Mouse (Mus musculus) forebrain, embryonic 15.5 days (tissue): ENCODE data around the gene Atf6b. TPM values are rescaled to one million over a fixed set of nuclear protein-coding genes. Genes with fewer than 3 reads are reported as not detected.

Experiments used
- ATAC-seq: fragments of 200-750 bp; cut with Nextera tagmentation; replicated peaks from 2 replicates; pipeline ENCODE4 v1.8.0; 2017; ENCODE audit warnings: mild to moderate bottlenecking, moderate TSS enrichment, moderate library complexity
- H3K27ac ChIP-seq: fragments of 300-500 bp; sonication (generic); replicated peaks from 2 replicates; pipeline ENCODE4 v1.5.1; 2015; ENCODE audit warnings: mild to moderate bottlenecking, inconsistent platforms
- H3K27me3 ChIP-seq: fragments of 300-500 bp; sonication (generic); 2 replicates; pipeline ENCODE4 v1.6.1; 2015; ENCODE audit warnings: inconsistent platforms
- H3K36me3 ChIP-seq: fragments of 300-500 bp; sonication (generic); 2 replicates; pipeline ENCODE4 v1.6.1; 2015; ENCODE audit warnings: mild to moderate bottlenecking, inconsistent platforms
- H3K4me1 ChIP-seq: fragments of 300-500 bp; sonication (generic); 2 replicates; pipeline ENCODE4 v1.6.1; 2015; ENCODE audit warnings: inconsistent platforms
- H3K4me2 ChIP-seq: fragments of 300-500 bp; sonication (generic); replicated peaks from 2 replicates; pipeline ENCODE4 v1.6.1; 2015; ENCODE audit warnings: mild to moderate bottlenecking, inconsistent platforms
- H3K4me3 ChIP-seq: fragments of 300-500 bp; sonication (generic); 2 replicates; pipeline ENCODE4 v1.5.1; 2015; ENCODE audit warnings: mild to moderate bottlenecking, inconsistent platforms
- H3K9ac ChIP-seq: fragments of 300-500 bp; sonication (generic); replicated peaks from 2 replicates; pipeline ENCODE4 v1.6.1; 2015; ENCODE audit warnings: mild to moderate bottlenecking, inconsistent platforms
- H3K9me3 ChIP-seq: fragments of 300-500 bp; sonication (generic); 2 replicates; pipeline ENCODE4 v1.6.1; 2016; ENCODE audit warnings: inconsistent platforms
- WGBS: fragments of 180-500 bp; shearing (Covaris S2); methylation state at CpG from one replicate; pipeline ENCODE4 v1.1.7; 2015; ENCODE audit warnings: mixed read lengths; 5-methylcytosine and 5-hydroxymethylcytosine counted together
- polyA plus RNA-seq: library from polyadenylated mRNA; unstranded; fragments of >200 nt; fragmentation: Nextera tagmentation; extraction: Ambion mirVana; gene quantifications from 2 replicates; pipeline ENCODE4 v1.2.1, GENCODE M21; 2015

Atf6b gene
- polyA plus RNA-seq, 1 experiment from 2014 or later: 112 TPM

DNA sequence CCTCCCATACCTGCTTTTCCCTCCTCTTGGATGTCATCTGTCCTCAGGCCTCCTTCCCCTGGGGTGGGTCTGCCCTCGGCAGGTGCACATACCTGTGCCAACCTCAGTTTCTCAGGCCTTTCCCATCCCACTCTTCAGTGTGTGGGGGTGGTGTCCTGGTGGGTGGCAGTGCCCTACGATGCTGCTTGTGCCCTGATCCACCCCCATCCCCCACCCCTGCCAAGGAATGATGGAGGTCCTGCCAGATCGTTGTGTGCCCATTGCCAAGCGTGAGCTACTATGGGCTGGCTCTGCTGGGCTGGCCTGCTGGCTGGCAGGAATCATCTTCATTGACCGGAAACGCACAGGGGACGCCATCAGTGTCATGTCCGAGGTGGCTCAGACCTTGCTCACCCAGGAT, 35.9 kb upstream of the Atf6b start:
- Histone ChIP-seq H3K9ac (no peak overlapping the region), H3K4me2 (no peak overlapping the region), H3K4me1 (peaks cover 27% of the 10 kb centered on the region), H3K9me3 (no peaks in the 10 kb centered on the region), H3K4me3 (no peak overlapping the region), H3K36me3 (peaks cover 45% of the 10 kb centered on the region), H3K27me3 (no peaks in the 10 kb centered on the region), H3K27ac (no peak overlapping the region)
- WGBS: 91% methylated on average over 8 of the region's 8 CpGs
- ATAC-seq: no peak

DNA sequence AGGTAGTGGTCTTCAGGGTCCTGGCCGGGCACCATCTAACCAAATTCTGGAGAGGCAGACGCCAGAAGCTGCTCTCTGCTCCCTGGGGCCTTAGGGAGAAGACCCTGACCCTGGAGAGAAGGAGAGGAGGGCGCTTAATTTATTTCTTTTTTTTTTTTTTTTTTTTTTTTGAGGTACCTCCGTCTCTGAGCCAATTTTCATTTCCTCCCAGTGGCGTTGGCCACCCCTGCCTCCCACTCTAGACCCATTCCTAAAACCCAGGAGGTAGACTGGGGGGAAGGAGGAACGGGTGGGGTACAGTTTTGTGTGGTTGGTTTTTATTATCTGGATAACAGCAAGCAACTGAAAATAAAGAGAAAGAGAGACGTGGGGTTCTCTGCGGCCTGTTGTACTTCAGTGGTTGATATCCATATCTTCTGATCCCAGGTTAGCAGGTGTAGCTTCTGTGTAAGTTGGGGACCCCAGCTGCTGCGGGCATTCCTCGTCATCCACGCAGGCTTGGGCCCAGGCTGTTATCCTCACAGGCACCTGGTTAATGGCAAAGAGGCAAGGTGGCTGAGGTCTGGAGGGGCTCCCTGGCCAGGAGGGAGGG, 33.8 kb upstream of the Atf6b start:
- peaks cover 7% of the 10 kb centered on the region for H3K4me1 ChIP-seq
- no peak for ATAC-seq
- H3K27me3 ChIP-seq: no peaks in the 10 kb centered on the region
- no peaks in the 10 kb centered on the region for H3K9me3 ChIP-seq
- no peak overlapping the region for H3K4me3 ChIP-seq
- 90% methylated on average over 10 of the region's 11 CpGs for WGBS
- peaks cover 55% of the 10 kb centered on the region for H3K36me3 ChIP-seq
- H3K4me2 ChIP-seq: no peak overlapping the region
- H3K27ac ChIP-seq: no peak overlapping the region
- no peak overlapping the region for H3K9ac ChIP-seq

- Histone ChIP-seq H3K4me3 (no peak overlapping the region), H3K9me3 (no peaks in the 10 kb centered on the region), H3K27ac (no peak overlapping the region), H3K9ac (no peak overlapping the region), H3K27me3 (no peaks in the 10 kb centered on the region), H3K4me2 (no peak overlapping the region), H3K4me1 (peaks cover under 1% of the 10 kb centered on the region), H3K36me3 (peaks cover 55% of the 10 kb centered on the region)
- 88% methylated on average over 10 of the region's 10 CpGs for WGBS
- ATAC-seq: 0 out of 2 replicates have a peak, but pooled peaks have one; percentile 1
Measured at GRCm38 (mm10) chr17:34613830-34614229, 33.1 kb upstream of the Atf6b start.

DNA sequence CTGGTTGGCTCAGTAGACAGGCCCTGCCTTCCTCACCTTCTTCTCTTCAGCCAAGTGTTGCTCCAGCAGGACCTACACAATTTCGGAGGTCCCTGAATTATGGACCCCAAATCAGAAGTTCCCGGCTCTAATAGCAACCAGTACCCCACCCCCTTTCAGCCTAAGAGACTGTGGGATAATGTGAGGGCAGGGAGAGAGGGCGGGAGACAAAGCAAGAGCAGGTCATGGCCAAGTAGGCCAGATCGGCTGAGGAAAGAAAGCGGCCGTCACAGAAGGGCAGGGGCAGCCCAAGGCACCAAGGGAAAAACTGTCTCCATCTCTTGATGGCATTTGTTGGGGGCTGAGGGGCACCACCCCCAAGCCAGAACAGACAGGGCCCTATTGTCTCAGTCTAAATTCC, 31.1 kb upstream of the Atf6b start, which contains the start of gene Egfl8:
Gene Egfl8 (minus strand): TSS at position 101 of the 400 bp plus-strand sequence.
- H3K4me3 ChIP-seq: no peak within 1 kb of the TSS
- H3K36me3 ChIP-seq: peaks cover 56% of the 10 kb centered on the region
- H3K27me3 ChIP-seq: no peaks in the 10 kb centered on the region
- ATAC-seq: no peak
- no peak within 1 kb of the TSS for H3K9ac ChIP-seq
- H3K27ac ChIP-seq: no peak within 1 kb of the TSS
- H3K9me3 ChIP-seq: no peaks in the 10 kb centered on the region
- H3K4me2 ChIP-seq: no peak within 1 kb of the TSS
- WGBS: 76% methylated on average over 6 of the region's 6 CpGs
- H3K4me1 ChIP-seq: no peaks in the 10 kb centered on the region

DNA sequence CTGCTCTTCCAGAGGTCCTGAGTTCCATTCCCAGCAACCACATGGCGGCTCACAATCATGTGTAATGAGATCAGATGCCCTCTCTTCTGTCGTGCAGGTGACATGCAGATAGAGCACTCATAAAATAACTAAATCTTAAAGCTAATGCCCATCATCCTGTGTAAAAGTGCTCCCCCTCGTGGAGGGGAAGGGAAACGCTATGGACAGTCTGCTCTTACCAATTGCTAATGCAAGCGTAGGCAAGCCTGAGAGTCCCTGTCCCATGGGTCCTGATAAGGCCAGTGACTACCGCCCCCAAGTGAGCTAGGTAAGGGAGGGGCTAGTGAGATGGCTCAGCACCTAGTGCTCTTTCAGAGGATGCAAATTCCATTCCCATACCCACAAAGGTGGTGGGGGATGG, 27.9 kb upstream of the Atf6b start:
- peaks cover 44% of the 10 kb centered on the region for H3K36me3 ChIP-seq
- H3K4me3 ChIP-seq: no peak overlapping the region
- H3K9ac ChIP-seq: no peak overlapping the region
- H3K27ac ChIP-seq: no peak overlapping the region
- no peak for ATAC-seq
- H3K27me3 ChIP-seq: no peaks in the 10 kb centered on the region
- H3K4me1 ChIP-seq: no peaks in the 10 kb centered on the region
- no peak overlapping the region for H3K4me2 ChIP-seq
- no peaks in the 10 kb centered on the region for H3K9me3 ChIP-seq
- 10% methylated on average over 6 of the region's 6 CpGs for WGBS

DNA sequence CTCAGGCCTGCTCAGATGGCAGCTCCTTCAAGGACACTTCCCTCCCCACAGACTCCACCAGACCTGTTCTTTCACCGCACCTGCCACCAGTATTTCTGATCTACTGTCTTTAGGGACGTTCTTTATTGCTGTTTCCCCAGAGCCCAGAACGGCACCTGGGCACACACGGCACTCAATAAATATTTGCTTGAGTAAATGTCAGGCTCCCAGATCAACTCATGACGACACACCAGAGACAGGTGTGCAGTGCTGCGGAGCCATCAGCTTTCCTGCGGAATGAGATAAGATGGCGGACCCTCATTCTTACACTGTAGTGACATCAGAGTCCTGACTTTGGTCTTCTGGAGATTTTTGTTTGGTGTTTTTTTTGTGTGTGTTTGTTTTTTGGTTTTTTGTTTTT, 25.9 kb upstream of the Atf6b start:
- H3K36me3 ChIP-seq: peaks cover 35% of the 10 kb centered on the region
- no peaks in the 10 kb centered on the region for H3K27me3 ChIP-seq
- no peak overlapping the region for H3K27ac ChIP-seq
- H3K9me3 ChIP-seq: no peaks in the 10 kb centered on the region
- peaks cover 4% of the 10 kb centered on the region for H3K4me1 ChIP-seq
- WGBS: over 99% methylated on average over 8 of the region's 8 CpGs
- no peak overlapping the region for H3K4me3 ChIP-seq
- no peak overlapping the region for H3K4me2 ChIP-seq
- ATAC-seq: no peak
- H3K9ac ChIP-seq: no peak overlapping the region

- no peaks in the 10 kb centered on the region for H3K9me3 ChIP-seq
- ATAC-seq: no peak
- no peak overlapping the region for H3K4me3 ChIP-seq
- no peaks in the 10 kb centered on the region for H3K27me3 ChIP-seq
- no peak overlapping the region for H3K27ac ChIP-seq
- H3K4me1 ChIP-seq: peaks cover 18% of the 10 kb centered on the region
- H3K36me3 ChIP-seq: peaks cover 24% of the 10 kb centered on the region
- no peak overlapping the region for H3K9ac ChIP-seq
- H3K4me2 ChIP-seq: no peak overlapping the region
- WGBS: 87% methylated on average over 9 of the region's 9 CpGs
Measured at GRCm38 (mm10) chr17:34623161-34623560, 23.8 kb upstream of the Atf6b start.

DNA sequence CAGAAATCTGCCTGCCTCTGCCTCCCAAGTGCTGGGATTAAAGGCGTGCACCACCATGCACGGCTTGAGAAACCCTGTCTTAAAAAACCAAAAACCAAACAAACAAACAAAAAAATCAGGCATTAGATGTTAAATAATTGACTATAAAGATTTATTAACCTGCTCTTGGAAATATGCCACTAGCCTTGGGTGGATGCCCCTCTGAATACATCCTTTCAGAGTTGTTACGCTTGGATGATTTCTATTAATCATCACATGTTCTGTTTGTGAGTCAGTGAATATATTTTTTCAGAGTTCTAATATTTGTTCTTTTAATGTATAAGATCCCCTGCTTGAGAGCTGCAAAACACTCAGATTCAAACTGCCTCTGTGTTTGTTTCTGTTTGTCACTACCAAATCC, 22.0 kb upstream of the Atf6b start:
- H3K4me2 ChIP-seq: no peak overlapping the region
- H3K4me3 ChIP-seq: no peak overlapping the region
- peaks cover under 1% of the 10 kb centered on the region; the same call in 1 of the 2 replicates for H3K27me3 ChIP-seq
- H3K4me1 ChIP-seq: peaks cover 37% of the 10 kb centered on the region
- H3K27ac ChIP-seq: no peak overlapping the region
- no peaks in the 10 kb centered on the region for H3K9me3 ChIP-seq
- peaks cover 23% of the 10 kb centered on the region for H3K36me3 ChIP-seq
- H3K9ac ChIP-seq: no peak overlapping the region
- WGBS: 98% methylated on average over 3 of the region's 3 CpGs
- no peak for ATAC-seq

DNA sequence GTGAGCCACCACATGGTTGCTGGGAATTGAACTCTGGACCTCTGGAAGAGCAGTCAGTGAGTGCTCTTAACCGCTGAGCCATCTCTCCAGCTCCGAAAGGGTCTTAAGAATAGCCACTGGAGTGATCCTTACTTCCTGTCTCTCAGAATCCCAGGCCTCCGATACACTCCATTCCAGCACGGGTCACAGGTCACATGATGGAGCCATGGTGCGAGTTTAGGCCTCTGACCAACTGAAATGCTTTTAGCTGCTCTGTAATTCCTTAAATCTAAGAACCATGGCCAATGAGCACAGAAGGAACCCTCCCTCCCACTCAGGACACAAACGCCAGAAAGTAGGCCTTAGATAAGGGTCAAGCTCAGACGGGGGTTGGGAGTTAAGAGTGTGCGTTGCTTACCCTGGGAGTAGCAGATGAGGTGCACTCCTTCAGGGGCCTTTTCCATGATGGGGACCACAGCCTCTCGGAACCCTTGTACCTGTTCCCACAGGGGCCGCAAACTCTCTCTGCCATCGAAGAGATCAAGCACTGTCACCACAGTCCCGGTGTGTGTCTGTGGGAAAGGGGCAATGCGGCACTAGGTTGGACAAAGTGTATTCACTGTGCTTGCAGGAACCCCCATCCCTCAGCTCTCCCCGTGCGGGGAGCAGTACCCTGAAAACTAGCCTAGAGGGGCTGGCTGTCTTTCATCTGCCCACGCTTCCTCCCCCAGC, 20.7 kb upstream of the Atf6b start:
- Histone ChIP-seq H3K36me3 (peaks cover 16% of the 10 kb centered on the region), H3K9ac (peak overlapping the region; percentile 71), H3K27ac (peak overlapping the region; percentile 87), H3K4me2 (peak overlapping the region; percentile 96), H3K4me3 (peak overlapping the region; percentile 69), H3K4me1 (peaks cover 49% of the 10 kb centered on the region), H3K9me3 (no peaks in the 10 kb centered on the region), H3K27me3 (peaks cover 8% of the 10 kb centered on the region; the same call in 1 of the 2 replicates)
- ATAC-seq: no peak
- 49% methylated on average over 16 of the region's 16 CpGs for WGBS

GRCm38 (mm10) chr17:34626773-34627092, 20.2 kb upstream of the Atf6b start:
- WGBS: under 1% methylated on average over 18 of the region's 18 CpGs
- H3K36me3 ChIP-seq: peaks cover 14% of the 10 kb centered on the region
- H3K4me1 ChIP-seq: peaks cover 54% of the 10 kb centered on the region
- peak overlapping the region; percentile 69 for H3K4me3 ChIP-seq
- H3K27me3 ChIP-seq: peaks cover 13% of the 10 kb centered on the region
- peak overlapping the region; percentile 71 for H3K9ac ChIP-seq
- H3K4me2 ChIP-seq: peak overlapping the region; percentile 96
- H3K27ac ChIP-seq: peak overlapping the region; percentile 87
- no peaks in the 10 kb centered on the region for H3K9me3 ChIP-seq
- ATAC-seq: peak; percentile 15

- under 1% methylated on average over 45 of the region's 45 CpGs for WGBS
- peak overlapping the region; percentile 87 for H3K27ac ChIP-seq
- peaks cover 60% of the 10 kb centered on the region for H3K4me1 ChIP-seq
- peak; percentile 70 for ATAC-seq
- peaks cover 17% of the 10 kb centered on the region for H3K27me3 ChIP-seq
- H3K9ac ChIP-seq: peak overlapping the region; percentile 71
- H3K9me3 ChIP-seq: no peaks in the 10 kb centered on the region
- peak overlapping the region; percentile 69 for H3K4me3 ChIP-seq
- H3K36me3 ChIP-seq: peaks cover 8% of the 10 kb centered on the region
- peak overlapping the region; percentile 96 for H3K4me2 ChIP-seq
Measured at GRCm38 (mm10) chr17:34627093-34627942, 19.6 kb upstream of the Atf6b start.
